Mouse (Mus musculus) erythroblast, embryonic 14.5 days (primary cell): ENCODE measurements around the gene Pitpnc1. TPM values are rescaled to one million over a fixed set of nuclear protein-coding genes. Genes with fewer than 3 reads are reported as not detected.

Source experiments
- H3K27me3 ChIP-seq: 2 replicates; pipeline ENCODE4 v1.6.1; 2012; ENCODE audit warnings: inconsistent platforms; ENCODE audit not compliant: control insufficient read depth
- H3K36me3 ChIP-seq: 2 replicates; pipeline ENCODE4 v1.6.1; 2012; ENCODE audit warnings: mild to moderate bottlenecking, inconsistent platforms; ENCODE audit not compliant: control insufficient read depth
- H3K4me1 ChIP-seq: 2 replicates; pipeline ENCODE4 v1.6.1; 2012; ENCODE audit warnings: inconsistent platforms; ENCODE audit not compliant: control insufficient read depth
- H3K4me3 ChIP-seq: replicated peaks from 2 replicates; pipeline ENCODE3; 2012; ENCODE audit warnings: moderate library complexity, mild to moderate bottlenecking, inconsistent platforms
- H3K9me3 ChIP-seq: 2 replicates; pipeline ENCODE4 v1.6.1; 2012; ENCODE audit warnings: low read length, inconsistent platforms, mixed read lengths; ENCODE audit not compliant: control insufficient read depth
- GATA1 ChIP-seq: IDR thresholded peaks from 2 replicates; pipeline ENCODE4 v1.6.1; 2012; ENCODE audit warnings: low read length, inconsistent platforms, mixed read lengths
- TAL1 ChIP-seq: IDR thresholded peaks from 3 replicates; pipeline ENCODE4 v1.6.1; 2012; ENCODE audit warnings: low read length, inconsistent platforms, mixed read lengths
- polyA plus RNA-seq: library from polyadenylated mRNA; stranded (reverse); fragments of >175 nt; gene quantifications from 2 replicates; pipeline ENCODE4 v1.2.3, GENCODE M21; 2012

The Pitpnc1 gene
- polyA plus RNA-seq, 1 experiment = 0.37 TPM

GRCm38 (mm10) chr11:107259428-107259827 lies 211.1 kb downstream of the Pitpnc1 start:
- H3K4me1 ChIP-seq = no peaks in the 10 kb centered on the region
- no peak for TF ChIP-seq TAL1
- TF ChIP-seq GATA1 = no peak
- no peaks in the 10 kb centered on the region for H3K36me3 ChIP-seq
- H3K27me3 ChIP-seq = no peaks in the 10 kb centered on the region
- H3K4me3 ChIP-seq = no peak overlapping the region
- no peaks in the 10 kb centered on the region for H3K9me3 ChIP-seq

GRCm38 (mm10) chr11:107255185-107255584 lies 215.3 kb downstream of the Pitpnc1 start:
- H3K4me1 ChIP-seq = no peaks in the 10 kb centered on the region
- no peak overlapping the region for H3K4me3 ChIP-seq
- H3K9me3 ChIP-seq = no peaks in the 10 kb centered on the region
- TF ChIP-seq TAL1 (no peak), GATA1 (no peak)
- peaks cover 15% of the 10 kb centered on the region for H3K36me3 ChIP-seq
- H3K27me3 ChIP-seq = no peaks in the 10 kb centered on the region

GRCm38 (mm10) chr11:107254181-107254580 lies 216.3 kb downstream of the Pitpnc1 start:
- no peak overlapping the region for H3K4me3 ChIP-seq
- peaks cover 18% of the 10 kb centered on the region for H3K36me3 ChIP-seq
- H3K9me3 ChIP-seq = no peaks in the 10 kb centered on the region
- H3K27me3 ChIP-seq = no peaks in the 10 kb centered on the region
- TF ChIP-seq GATA1 = no peak
- no peak for TF ChIP-seq TAL1
- H3K4me1 ChIP-seq = no peaks in the 10 kb centered on the region

- no peak overlapping the region for H3K4me3 ChIP-seq
- no peaks in the 10 kb centered on the region for H3K9me3 ChIP-seq
- no peak for TF ChIP-seq GATA1
- TF ChIP-seq TAL1 = no peak
- H3K27me3 ChIP-seq = no peaks in the 10 kb centered on the region
- no peaks in the 10 kb centered on the region for H3K4me1 ChIP-seq
- H3K36me3 ChIP-seq = peaks cover 28% of the 10 kb centered on the region
These were observed 218.5 kb downstream of the Pitpnc1 start for GRCm38 (mm10) chr11:107252026-107252425.

- H3K4me1 ChIP-seq = no peaks in the 10 kb centered on the region
- no peaks in the 10 kb centered on the region for H3K27me3 ChIP-seq
- no peaks in the 10 kb centered on the region for H3K9me3 ChIP-seq
- TF ChIP-seq TAL1 = no peak
- no peak for TF ChIP-seq GATA1
- H3K36me3 ChIP-seq = peaks cover 28% of the 10 kb centered on the region
- no peak overlapping the region for H3K4me3 ChIP-seq
These were observed 219.0 kb downstream of the Pitpnc1 start for GRCm38 (mm10) chr11:107251460-107251859.

- H3K9me3 ChIP-seq = peaks cover 1% of the 10 kb centered on the region
- TF ChIP-seq GATA1 (no peak), TAL1 (no peak)
- no peaks in the 10 kb centered on the region for H3K4me1 ChIP-seq
- no peak overlapping the region for H3K4me3 ChIP-seq
- no peaks in the 10 kb centered on the region for H3K27me3 ChIP-seq
- peaks cover 29% of the 10 kb centered on the region for H3K36me3 ChIP-seq
These were observed 219.6 kb downstream of the Pitpnc1 start for GRCm38 (mm10) chr11:107250882-107251281.

GRCm38 (mm10) chr11:107248753-107249152 lies 221.7 kb downstream of the Pitpnc1 start:
- Histone ChIP-seq H3K4me1 (no peaks in the 10 kb centered on the region), H3K4me3 (no peak overlapping the region), H3K9me3 (peaks cover 6% of the 10 kb centered on the region), H3K27me3 (no peaks in the 10 kb centered on the region), H3K36me3 (peaks cover 32% of the 10 kb centered on the region)
- no peak for TF ChIP-seq TAL1
- TF ChIP-seq GATA1 = no peak

GRCm38 (mm10) chr11:107245657-107246056 lies 224.8 kb downstream of the Pitpnc1 start:
- H3K27me3 ChIP-seq = no peaks in the 10 kb centered on the region
- no peak overlapping the region for H3K4me3 ChIP-seq
- no peaks in the 10 kb centered on the region for H3K4me1 ChIP-seq
- TF ChIP-seq TAL1 (no peak), GATA1 (no peak)
- peaks cover 17% of the 10 kb centered on the region for H3K36me3 ChIP-seq
- peaks cover 6% of the 10 kb centered on the region for H3K9me3 ChIP-seq

- Histone ChIP-seq H3K9me3 (peaks cover 6% of the 10 kb centered on the region), H3K4me3 (no peak overlapping the region), H3K36me3 (peaks cover 4% of the 10 kb centered on the region; the same call in 1 of the 2 replicates), H3K27me3 (no peaks in the 10 kb centered on the region), H3K4me1 (no peaks in the 10 kb centered on the region)
- no peak for TF ChIP-seq TAL1
- TF ChIP-seq GATA1 = no peak
These were observed 227.4 kb downstream of the Pitpnc1 start for GRCm38 (mm10) chr11:107243126-107243525.

GRCm38 (mm10) chr11:107241678-107242077 lies 228.8 kb downstream of the Pitpnc1 start:
- TF ChIP-seq TAL1 (no peak), GATA1 (no peak)
- Histone ChIP-seq H3K27me3 (no peaks in the 10 kb centered on the region), H3K9me3 (peaks cover 6% of the 10 kb centered on the region), H3K4me3 (no peak overlapping the region), H3K36me3 (peaks cover 4% of the 10 kb centered on the region; the same call in 1 of the 2 replicates), H3K4me1 (no peaks in the 10 kb centered on the region)
